In genomic region chr7:29447147-29447829, GRCm38 (mm10) we compare ENCODE assay signal across 26 mouse cellular contexts.
A peak's percentile ranks its signal among the peaks of the same experiment; 100 is the strongest.
DNase-seq lines count a peak whose midpoint lies in the region; ATAC-seq and TF ChIP-seq lines count a peak whose summit lies in the region.
"Had no signal": no experiment of that assay in that cellular context is flagged by ENCODE, and none has a peak within 500 bp of the region (broad histone marks: within the 10 kb centered on the region; RNA-seq: fewer than 3 reads in every experiment).

No protein-coding gene starts in this region.

- no peak for TF ChIP-seq EP300 in stomach, postnatal 0 days (optimal IDR thresholded peaks at IDR 0.05)

- no peak overlapping the region for H3K4me3 ChIP-seq in layer of hippocampus, adult 2 months
- H3K4me3 ChIP-seq in stomach, postnatal 0 days (ENCODE audit: low read depth, low read length): no peak overlapping the region
- no peak overlapping the region for H3K4me3 ChIP-seq in left cerebral cortex, adult 2 months
- H3K4me3 ChIP-seq: embryonic facial prominence, embryonic 12.5 days; forebrain, embryonic 12.5 days; heart, embryonic 12.5 days; hindbrain, embryonic 10.5 days; limb, embryonic 10.5 days; liver, embryonic 15.5 days; myocyte; neural tube, embryonic 13.5 days had no signal

- no peaks in the 10 kb centered on the region for H3K4me1 ChIP-seq in stomach, postnatal 0 days (replicated peaks; ENCODE audit: control insufficient read depth, insufficient read depth)

- no peaks in the 10 kb centered on the region for H3K36me3 ChIP-seq in stomach, postnatal 0 days (ENCODE audit: control insufficient read depth, insufficient read depth, low read length)
- H3K36me3 ChIP-seq: embryonic facial prominence, embryonic 12.5 days; forebrain, embryonic 12.5 days; heart, embryonic 12.5 days; hindbrain, embryonic 10.5 days; limb, embryonic 10.5 days; liver, embryonic 15.5 days; neural tube, embryonic 13.5 days had no signal

- intact Hi-C loops in left cerebral cortex, adult 2 months (cut with DNase I): no loop called here

- DNase-seq in cerebellum, adult 8-10 months: no peak
- DNase-seq in layer of hippocampus, adult 2 months (ENCODE audit: low spot score in 2 of 2): no peak
- DNase-seq in layer of hippocampus, postnatal 36 days: no peak
- DNase-seq in gonadal fat pad, adult 2 months (ENCODE audit: low read depth): peak; percentile 87
- DNase-seq in stomach, postnatal 0 days (ENCODE audit: low spot score): peak; percentile 56
- DNase-seq in left cerebral cortex, adult 2 months (ENCODE audit: extremely low spot score in 1 of 2, low spot score in 2 of 2): no peak
- DNase-seq: adrenal gland, postnatal 25 days; heart, postnatal 10 days; kidney, adult 18-20 months; kidney, postnatal 4 days; layer of hippocampus, adult 9-11 months; liver; right cerebral cortex, postnatal 25 days; thymus, postnatal 36 days had no signal

- H3K4me2 ChIP-seq in stomach, postnatal 0 days (replicated peaks; ENCODE audit: low read depth): no peak overlapping the region
- H3K4me2 ChIP-seq: embryonic facial prominence, embryonic 12.5 days; forebrain, embryonic 12.5 days; heart, embryonic 12.5 days; liver, embryonic 15.5 days; neural tube, embryonic 13.5 days had no signal

- no peaks in the 10 kb centered on the region for H3K27me3 ChIP-seq in stomach, postnatal 0 days (ENCODE audit: control insufficient read depth, insufficient read depth, low read length)
- H3K27me3 ChIP-seq: embryonic facial prominence, embryonic 12.5 days; forebrain, embryonic 12.5 days; liver, embryonic 15.5 days; neural tube, embryonic 13.5 days had no signal

- H3K27ac ChIP-seq in layer of hippocampus, adult 2 months: peak overlapping the region; percentile 83
- H3K27ac ChIP-seq in stomach, postnatal 0 days (replicated peaks): no peak overlapping the region
- H3K27ac ChIP-seq in left cerebral cortex, adult 2 months: no peak overlapping the region
- H3K27ac ChIP-seq: embryonic facial prominence, embryonic 12.5 days; forebrain, embryonic 12.5 days; hindbrain, embryonic 10.5 days; hindbrain, postnatal 0 days; liver, embryonic 15.5 days; neural tube, embryonic 13.5 days had no signal

- no peak for TF ChIP-seq CTCF in layer of hippocampus, adult 2 months (conservative IDR thresholded peaks at IDR 0.05)
- TF ChIP-seq CTCF in stomach, postnatal 0 days (IDR thresholded peaks at IDR 0.05; ENCODE audit: low read depth): no peak
- no peak for TF ChIP-seq CTCF in left cerebral cortex, adult 2 months (IDR thresholded peaks at IDR 0.05)

- H3K9me3 ChIP-seq in stomach, postnatal 0 days (ENCODE audit: control insufficient read depth, low read length): no peaks in the 10 kb centered on the region
- H3K9me3 ChIP-seq: embryonic facial prominence, embryonic 12.5 days; forebrain, embryonic 12.5 days; heart, embryonic 12.5 days; hindbrain, embryonic 10.5 days; limb, embryonic 10.5 days; liver, embryonic 15.5 days; neural tube, embryonic 13.5 days had no signal

- ATAC-seq in cerebellum, adult (ENCODE audit: insufficient number of reproducible peaks, low FRiP score, low TSS enrichment): peak; percentile 51; the same call in 1 of the 2 replicates
- ATAC-seq in stomach, postnatal 0 days (ENCODE audit: low FRiP score, low TSS enrichment): 0 out of 2 replicates have a peak, but pooled peaks have one; percentile 30
- ATAC-seq: hindbrain, postnatal 0 days; lung, postnatal 0 days; midbrain, embryonic 16.5 days had no signal

- 76% methylated on average over 11 of the region's 11 CpGs for WGBS in stomach, postnatal 0 days

- no peak overlapping the region; the same call in 1 of the 2 replicates for H3K9ac ChIP-seq in stomach, postnatal 0 days (ENCODE audit: low read length)
- H3K9ac ChIP-seq: embryonic facial prominence, embryonic 12.5 days; forebrain, embryonic 12.5 days; heart, embryonic 12.5 days; liver, embryonic 15.5 days; neural tube, embryonic 13.5 days had no signal

Comparison
In these comparisons a context has a peak if more than half of its experiments do, and no peak if none do; other contexts are left out.
1. DNase-seq: peak in gonadal fat pad, adult 2 months (single experiment) and stomach, postnatal 0 days (single experiment); none in cerebellum, adult 8-10 months (single experiment), layer of hippocampus, adult 2 months (0 of 2), layer of hippocampus, postnatal 36 days (0 of 2) and left cerebral cortex, adult 2 months (0 of 2).